Mouse (Mus musculus): ENCODE measurements around the gene Fastkd5. TPM values are rescaled to one million over a fixed set of nuclear protein-coding genes. Genes with fewer than 3 reads are reported as not detected.

Gene Fastkd5
- 0.09 and 1.7 TPM in 2 replicates for polyA plus RNA-seq (2012; ENCODE audit: low replicate concordance)

GRCm38 (mm10) chr2:130629839-130630203, at the start of gene Fastkd5, which contains the start of gene Ubox5:
Gene Fastkd5 (minus strand): TSS chr2:130630027.
Gene Ubox5 (minus strand): TSS chr2:130630038.

GRCm38 (mm10) chr2:130667559-130667958, 37.7 kb upstream of the Fastkd5 start, which contains the start of gene Itpa:
Gene Itpa (plus strand): TSS chr2:130667610.

GRCm38 (mm10) chr2:130664102-130664701, 34.4 kb upstream of the Fastkd5 start, which contains the start of gene Ddrgk1:
Gene Ddrgk1 (minus strand): TSS chr2:130664659.

GRCm38 (mm10) chr2:130642684-130643369, 13.0 kb upstream of the Fastkd5 start, which contains the start of gene Lzts3:
Gene Lzts3 (minus strand): TSS chr2:130642803.

GRCm38 (mm10) chr2:130582552-130582951, 47.3 kb downstream of the Fastkd5 start, which contains the start of gene Avp:
Gene Avp (minus strand): TSS chr2:130582554.

GRCm38 (mm10) chr2:130575873-130576272, 54.0 kb downstream of the Fastkd5 start, which contains the start of gene Oxt:
Gene Oxt (plus strand): TSS chr2:130576173.

Other genes with a start within 250 kb of the Fastkd5 start
- 0.30 and 0.91 TPM in 2 replicates for gene Cpxm1, start 232.5 kb downstream of the Fastkd5 start, polyA plus RNA-seq (2012; ENCODE audit: low replicate concordance)
- not detected in 2 replicates for gene Gm28372, start 224.8 kb downstream of the Fastkd5 start, polyA plus RNA-seq (2012; ENCODE audit: low replicate concordance)
- gene 1700020A23Rik, start 224.8 kb downstream of the Fastkd5 start, polyA plus RNA-seq (2012; ENCODE audit: low replicate concordance): not detected in 2 replicates
- not detected in 2 replicates for gene Tmem239, start 223.5 kb downstream of the Fastkd5 start, polyA plus RNA-seq (2012; ENCODE audit: low replicate concordance)
- 7.0 and 7.9 TPM in 2 replicates for gene Vps16, start 205.7 kb downstream of the Fastkd5 start, polyA plus RNA-seq (2012; ENCODE audit: low replicate concordance)
- gene Pced1a, start 205.3 kb downstream of the Fastkd5 start, polyA plus RNA-seq (2012; ENCODE audit: low replicate concordance): 6.0 and 7.3 TPM in 2 replicates
- gene Ptpra, start 179.7 kb downstream of the Fastkd5 start, polyA plus RNA-seq (2012; ENCODE audit: low replicate concordance): 9.8 and 19.8 TPM in 2 replicates
- gene Mrps26, start 66.3 kb downstream of the Fastkd5 start, polyA plus RNA-seq (2012; ENCODE audit: low replicate concordance): 88.7 and 188 TPM in 2 replicates
- 0.73 TPM in 1 of 2 replicates, not detected in the other for gene Oxt, start 53.9 kb downstream of the Fastkd5 start, polyA plus RNA-seq (2012; ENCODE audit: low replicate concordance)
- not detected in 2 replicates for gene Avp, start 47.5 kb downstream of the Fastkd5 start, polyA plus RNA-seq (2012; ENCODE audit: low replicate concordance)
- 2.0 and 3.0 TPM in 2 replicates for gene Ubox5, start within 50 bp of the Fastkd5 start, polyA plus RNA-seq (2012; ENCODE audit: low replicate concordance)
- gene Lzts3, start 12.8 kb upstream of the Fastkd5 start, polyA plus RNA-seq (2012; ENCODE audit: low replicate concordance): 4.3 and 5.1 TPM in 2 replicates
- gene Ddrgk1, start 34.6 kb upstream of the Fastkd5 start, polyA plus RNA-seq (2012; ENCODE audit: low replicate concordance): 111 and 170 TPM in 2 replicates
- 4.7 and 10.8 TPM in 2 replicates for gene Itpa, start 37.6 kb upstream of the Fastkd5 start, polyA plus RNA-seq (2012; ENCODE audit: low replicate concordance)
- gene Slc4a11, start 67.5 kb upstream of the Fastkd5 start, polyA plus RNA-seq (2012; ENCODE audit: low replicate concordance): 0.40 and 0.55 TPM in 2 replicates